Mouse (Mus musculus) adipose tissue, adult 10 weeks (tissue): ENCODE measurements around the gene Prr13. TPM values are rescaled to one million over a fixed set of nuclear protein-coding genes. Genes with fewer than 3 reads are reported as not detected.

Experiments used
- polyA plus RNA-seq: library from polyadenylated mRNA; stranded (reverse); fragments of 350-450 nt; fragmentation: Illumina TruSeq; extraction: RNeasy Lipid Tissue Mini Kit (QIAGEN cat#74804); gene quantifications from one replicate; pipeline ENCODE4 v1.2.3, GENCODE M21; 2014; ENCODE audit warnings: low read depth, low replicate concordance

Gene Prr13
- 84.5 TPM for polyA plus RNA-seq

GRCm38 (mm10) chr15:102458904-102459317 is at the start of gene Prr13:
Prr13 (plus strand) TSS chr15:102459028.

GRCm38 (mm10) chr15:102445146-102445545 is 13.7 kb upstream of the Prr13 start, which contains the start of gene Amhr2:
Amhr2 (plus strand) TSS chr15:102445367.

GRCm38 (mm10) chr15:102470183-102470604 is 11.4 kb downstream of the Prr13 start, which contains the start of gene Pcbp2:
Pcbp2 (plus strand) TSS chr15:102470539.

GRCm38 (mm10) chr15:102503447-102503846 is 44.6 kb downstream of the Prr13 start, which contains the start of gene Gm10337:
Gm10337 (plus strand) TSS chr15:102503722.

Other genes starting within 250 kb of the Prr13 start
- gene Itgb7, start 227.1 kb upstream of the Prr13 start, polyA plus RNA-seq: 5.4 TPM
- 30.3 TPM for gene Rarg, start 201.5 kb upstream of the Prr13 start, polyA plus RNA-seq
- 0.14 TPM for gene Gm9918, start 188.5 kb upstream of the Prr13 start, polyA plus RNA-seq
- gene Mfsd5, start 179.6 kb upstream of the Prr13 start, polyA plus RNA-seq: 30.6 TPM
- gene Espl1, start 162.8 kb upstream of the Prr13 start, polyA plus RNA-seq: 4.2 TPM
- gene Pfdn5, start 132.9 kb upstream of the Prr13 start, polyA plus RNA-seq: 474 TPM
- gene Myg1, start 127.3 kb upstream of the Prr13 start, polyA plus RNA-seq: 45.1 TPM
- gene Aaas, start 108.3 kb upstream of the Prr13 start, polyA plus RNA-seq: 14.2 TPM
- gene Sp7, start 91.8 kb upstream of the Prr13 start, polyA plus RNA-seq: 0.10 TPM
- 24.9 TPM for gene Sp1, start 52.9 kb upstream of the Prr13 start, polyA plus RNA-seq
- gene Amhr2, start 13.7 kb upstream of the Prr13 start, polyA plus RNA-seq: 5.6 TPM
- 498 TPM for gene Pcbp2, start 11.5 kb downstream of the Prr13 start, polyA plus RNA-seq
- gene Gm10337, start 44.7 kb downstream of the Prr13 start, polyA plus RNA-seq: not detected
- 13.2 TPM for gene Map3k12, start 58.0 kb downstream of the Prr13 start, polyA plus RNA-seq
- gene Tarbp2, start 59.2 kb downstream of the Prr13 start, polyA plus RNA-seq: 35.9 TPM
- 6.4 TPM for gene Npff, start 65.9 kb downstream of the Prr13 start, polyA plus RNA-seq
- gene Gm28047, start 166.0 kb downstream of the Prr13 start, polyA plus RNA-seq: 0.27 TPM
- 55.0 TPM for gene Atf7, start 166.4 kb downstream of the Prr13 start, polyA plus RNA-seq
- gene Atp5g2, start 213.3 kb downstream of the Prr13 start, polyA plus RNA-seq: 344 TPM